Mouse (Mus musculus) forebrain, embryonic 14.5 days (tissue): ENCODE results near the gene Fbxo42. TPM values are rescaled to one million over a fixed set of nuclear protein-coding genes. Genes with fewer than 3 reads are reported as not detected.

Experiments used
- ATAC-seq: fragments of 200-750 bp; cut with Nextera tagmentation; 2 replicates; pipeline ENCODE4 v1.8.0; 2017; ENCODE audit warnings: mild to moderate bottlenecking, moderate library complexity
- DNase-seq: peaks from one replicate; pipeline ENCODE4 v3.0.0-alpha.2; 2015; ENCODE audit warnings: low spot score
- H3K27ac ChIP-seq: fragments of 300-500 bp; sonication (generic); 2 replicates; pipeline ENCODE4 v1.5.1; 2014; ENCODE audit warnings: low read depth, mild to moderate bottlenecking, control low read depth, low read length, moderate library complexity
- H3K27me3 ChIP-seq: fragments of 300-500 bp; sonication (generic); replicated peaks from 2 replicates; pipeline ENCODE4 v1.6.1; 2014; ENCODE audit warnings: low read length, control low read depth, mixed read lengths; ENCODE audit not compliant: control insufficient read depth, insufficient read depth
- H3K36me3 ChIP-seq: fragments of 300-500 bp; sonication (generic); 2 replicates; pipeline ENCODE4 v1.6.1; 2014; ENCODE audit warnings: low read length, control low read depth; ENCODE audit not compliant: control insufficient read depth, insufficient read depth
- H3K4me1 ChIP-seq: fragments of 300-500 bp; sonication (generic); 2 replicates; pipeline ENCODE4 v1.6.1; 2014; ENCODE audit warnings: antibody characterized with exemption, low read length, control low read depth; ENCODE audit not compliant: control insufficient read depth, insufficient read depth
- H3K4me2 ChIP-seq: fragments of 300-500 bp; sonication (generic); 2 replicates; pipeline ENCODE4 v1.6.1; 2014; ENCODE audit warnings: mild to moderate bottlenecking, control low read depth, low read length
- H3K4me3 ChIP-seq: fragments of 300-500 bp; sonication (generic); 2 replicates; pipeline ENCODE4 v1.5.1; 2014; ENCODE audit warnings: low read depth, low read length, control low read depth
- H3K9ac ChIP-seq: fragments of 300-500 bp; sonication (generic); 2 replicates; pipeline ENCODE4 v1.6.1; 2014; ENCODE audit warnings: mild to moderate bottlenecking, low read length, control low read depth, moderate library complexity
- H3K9me3 ChIP-seq: fragments of 300-500 bp; sonication (generic); replicated peaks from 2 replicates; pipeline ENCODE4 v1.6.1; 2016; ENCODE audit warnings: low read length, control low read depth, mixed read lengths; ENCODE audit not compliant: control insufficient read depth
- WGBS: fragments of 180-500 bp; shearing (Covaris S2); extraction: QIAGEN DNeasy Blood & Tissue Kit; methylation state at CpG from one replicate; pipeline ENCODE4 v1.1.7; 2014; 5-methylcytosine and 5-hydroxymethylcytosine counted together
- polyA plus RNA-seq: library from polyadenylated mRNA; unstranded; fragments of >200 nt; fragmentation: Nextera tagmentation; extraction: Ambion mirVana; gene quantifications from 2 replicates; pipeline ENCODE4 v1.2.1, GENCODE M21; 2014

Fbxo42 gene
- polyA plus RNA-seq, 1 experiment from 2014 or later = 22.3 TPM

DNA sequence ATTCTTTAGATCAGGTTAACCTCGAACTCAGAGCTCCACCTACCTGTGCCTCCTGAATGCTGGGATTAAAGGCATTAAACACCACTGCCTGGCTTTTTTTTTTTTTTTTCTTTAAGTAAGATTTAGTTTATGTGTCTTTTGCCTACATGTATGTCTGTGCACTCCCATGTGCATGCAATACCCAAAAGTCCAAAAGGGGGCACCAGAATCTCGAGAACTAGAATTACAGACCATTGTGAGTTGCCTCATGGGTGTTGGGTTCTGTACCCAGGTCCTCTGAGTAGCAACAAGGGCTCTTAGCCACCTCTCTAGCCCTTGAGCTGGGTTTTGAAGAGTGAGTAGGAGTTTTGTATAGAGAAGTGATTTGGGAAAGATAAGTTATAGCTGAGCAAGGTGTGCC, 104.9 kb downstream of the Fbxo42 start:
- Histone ChIP-seq H3K9me3 (no peaks in the 10 kb centered on the region), H3K27ac (no peak overlapping the region), H3K4me1 (peaks cover under 1% of the 10 kb centered on the region), H3K9ac (no peak overlapping the region), H3K27me3 (peaks cover 19% of the 10 kb centered on the region), H3K36me3 (no peaks in the 10 kb centered on the region), H3K4me3 (no peak overlapping the region), H3K4me2 (no peak overlapping the region)
- WGBS = 64% methylated on average over 2 of the region's 2 CpGs
- no peak for ATAC-seq
- DNase-seq = no peak

Other genes starting within 250 kb of the Fbxo42 start
- 0.27 and 0.31 TPM in 2 replicates for gene Padi2, start 241.6 kb upstream of the Fbxo42 start, polyA plus RNA-seq
- 508 and 541 TPM in 2 replicates for gene Sdhb, start 186.7 kb upstream of the Fbxo42 start, polyA plus RNA-seq
- gene Atp13a2, start 161.0 kb upstream of the Fbxo42 start, polyA plus RNA-seq = 79.9 and 110 TPM in 2 replicates
- gene Mfap2, start 137.5 kb upstream of the Fbxo42 start, polyA plus RNA-seq = 255 and 287 TPM in 2 replicates
- gene Crocc, start 87.4 kb upstream of the Fbxo42 start, polyA plus RNA-seq = 6.6 and 7.8 TPM in 2 replicates
- 36.6 and 41.8 TPM in 2 replicates for gene Necap2, start 69.6 kb upstream of the Fbxo42 start, polyA plus RNA-seq
- 0.19 TPM in 1 of 2 replicates, not detected in the other for gene Spata21, start 59.6 kb upstream of the Fbxo42 start, polyA plus RNA-seq
- gene Szrd1, start 8.1 kb upstream of the Fbxo42 start, polyA plus RNA-seq = 37.0 and 38.9 TPM in 2 replicates
- gene Rsg1, start 66.0 kb downstream of the Fbxo42 start, polyA plus RNA-seq = 6.5 and 6.7 TPM in 2 replicates
- gene Arhgef19, start 91.6 kb downstream of the Fbxo42 start, polyA plus RNA-seq = 0.65 and 1.1 TPM in 2 replicates
- gene Epha2, start 153.3 kb downstream of the Fbxo42 start, polyA plus RNA-seq = 0.58 and 0.64 TPM in 2 replicates
- 10.2 and 15.8 TPM in 2 replicates for gene Fam131c, start 220.3 kb downstream of the Fbxo42 start, polyA plus RNA-seq